Mouse (Mus musculus) forebrain, embryonic 12.5 days (tissue): ENCODE data around the gene Ninj2. TPM values are rescaled to one million over a fixed set of nuclear protein-coding genes. Genes with fewer than 3 reads are reported as not detected.
"Not testable (repeated sequence)": the region's sequence is repeated elsewhere in the genome, so short reads cannot be mapped to it uniquely, and the experiment has no call there.

Source experiments
- ATAC-seq: fragments of 200-750 bp; cut with Nextera tagmentation; 2 replicates; pipeline ENCODE4 v1.8.0; 2017; ENCODE audit warnings: moderate TSS enrichment; ENCODE audit not compliant: low FRiP score
- H3K27ac ChIP-seq: fragments of 300-500 bp; sonication (generic); 2 replicates; pipeline ENCODE4 v1.5.1; 2016; ENCODE audit warnings: mild to moderate bottlenecking
- H3K27me3 ChIP-seq: fragments of 300-500 bp; sonication (generic); 2 replicates; pipeline ENCODE4 v1.6.1; 2016; ENCODE audit warnings: mild to moderate bottlenecking
- H3K36me3 ChIP-seq: fragments of 300-500 bp; sonication (generic); replicated peaks from 2 replicates; pipeline ENCODE4 v1.6.1; 2016; ENCODE audit warnings: mild to moderate bottlenecking
- H3K4me1 ChIP-seq: fragments of 300-500 bp; sonication (generic); 2 replicates; pipeline ENCODE4 v1.6.1; 2016
- H3K4me2 ChIP-seq: fragments of 300-500 bp; sonication (generic); 2 replicates; pipeline ENCODE4 v1.6.1; 2016; ENCODE audit warnings: mild to moderate bottlenecking, moderate library complexity
- H3K4me3 ChIP-seq: fragments of 300-500 bp; sonication (generic); replicated peaks from 2 replicates; pipeline ENCODE4 v1.5.1; 2016; ENCODE audit warnings: mild to moderate bottlenecking
- H3K9ac ChIP-seq: fragments of 300-500 bp; sonication (generic); 2 replicates; pipeline ENCODE4 v1.6.1; 2016; ENCODE audit warnings: mild to moderate bottlenecking
- H3K9me3 ChIP-seq: fragments of 300-500 bp; sonication (generic); 2 replicates; pipeline ENCODE4 v1.6.1; 2016
- WGBS: fragments of 180-500 bp; shearing (Covaris S2); methylation state at CpG from one replicate; pipeline ENCODE4 v1.1.7; 2016; 5-methylcytosine and 5-hydroxymethylcytosine counted together
- polyA plus RNA-seq: library from polyadenylated mRNA; unstranded; fragments of >200 nt; fragmentation: Nextera tagmentation; extraction: Ambion mirVana; gene quantifications from 2 replicates; pipeline ENCODE4 v1.2.1, GENCODE M21; 2016

The Ninj2 gene
- polyA plus RNA-seq, 1 experiment from 2014 or later = not detected

DNA sequence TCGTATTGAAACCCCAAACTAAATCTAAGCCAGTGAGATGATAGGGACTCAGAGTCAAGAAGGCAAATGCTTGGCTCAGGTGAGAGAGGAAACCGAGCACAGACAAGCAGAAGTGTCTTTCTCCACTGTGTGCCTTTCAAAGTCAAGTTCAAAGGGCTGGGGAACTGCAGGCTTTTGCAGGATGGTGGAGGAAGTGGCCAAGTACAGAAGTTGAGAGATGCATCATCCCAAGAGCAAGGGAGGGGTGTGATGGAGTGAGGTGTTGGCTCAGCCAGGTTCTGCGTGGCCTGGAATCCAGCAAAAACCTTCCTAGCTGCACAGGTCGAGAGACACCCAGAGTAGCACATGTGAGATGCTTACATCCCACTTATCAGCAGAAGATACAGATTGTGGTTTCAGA is 11.6 kb upstream of the Ninj2 start:
- Histone ChIP-seq H3K4me3 (no peak overlapping the region), H3K27me3 (no peaks in the 10 kb centered on the region), H3K36me3 (no peaks in the 10 kb centered on the region), H3K9ac (no peak overlapping the region), H3K4me1 (no peaks in the 10 kb centered on the region), H3K4me2 (no peak overlapping the region), H3K9me3 (no peaks in the 10 kb centered on the region), H3K27ac (no peak overlapping the region)
- no peak for ATAC-seq
- 83% methylated on average over 4 of the region's 4 CpGs for WGBS

DNA sequence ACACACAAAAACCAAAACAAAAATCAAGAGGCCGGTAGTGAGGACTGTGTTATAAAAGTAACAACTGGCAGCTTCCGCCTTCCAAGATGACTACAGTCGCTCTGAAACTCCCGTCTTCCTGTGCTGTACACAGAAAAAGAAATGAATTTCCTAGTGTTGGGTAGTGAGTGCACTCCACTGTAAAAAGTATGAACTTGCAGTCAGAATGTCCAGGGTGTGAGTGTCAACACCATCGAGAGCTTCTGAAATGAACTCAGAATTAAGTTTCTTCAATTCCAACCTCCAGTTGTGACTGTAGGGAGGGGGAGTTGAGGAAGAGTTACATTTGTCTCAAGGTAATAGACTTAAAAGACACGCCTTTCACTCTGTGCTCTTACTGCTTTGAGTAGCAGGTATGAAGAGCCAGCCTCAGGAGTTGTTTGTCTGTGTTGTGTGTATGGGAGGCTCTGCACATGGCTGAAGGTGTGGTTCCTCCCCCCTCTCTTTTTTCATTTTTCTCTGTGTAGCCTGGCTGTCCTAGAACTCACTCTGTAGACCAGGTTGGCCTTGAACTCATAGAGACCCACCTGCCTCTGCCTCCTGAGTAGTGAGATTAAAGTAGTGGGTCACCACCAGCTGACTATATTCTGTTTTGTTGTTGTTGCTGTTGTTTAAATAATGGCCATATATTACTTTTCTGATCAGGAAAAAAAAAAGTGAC is 10.7 kb upstream of the Ninj2 start:
- Histone ChIP-seq H3K27ac (no peak overlapping the region), H3K9me3 (no peaks in the 10 kb centered on the region), H3K9ac (no peak overlapping the region), H3K4me3 (no peak overlapping the region), H3K4me1 (no peaks in the 10 kb centered on the region), H3K27me3 (no peaks in the 10 kb centered on the region), H3K4me2 (no peak overlapping the region), H3K36me3 (no peaks in the 10 kb centered on the region)
- WGBS = 91% methylated on average over 6 of the region's 6 CpGs
- no peak for ATAC-seq

DNA sequence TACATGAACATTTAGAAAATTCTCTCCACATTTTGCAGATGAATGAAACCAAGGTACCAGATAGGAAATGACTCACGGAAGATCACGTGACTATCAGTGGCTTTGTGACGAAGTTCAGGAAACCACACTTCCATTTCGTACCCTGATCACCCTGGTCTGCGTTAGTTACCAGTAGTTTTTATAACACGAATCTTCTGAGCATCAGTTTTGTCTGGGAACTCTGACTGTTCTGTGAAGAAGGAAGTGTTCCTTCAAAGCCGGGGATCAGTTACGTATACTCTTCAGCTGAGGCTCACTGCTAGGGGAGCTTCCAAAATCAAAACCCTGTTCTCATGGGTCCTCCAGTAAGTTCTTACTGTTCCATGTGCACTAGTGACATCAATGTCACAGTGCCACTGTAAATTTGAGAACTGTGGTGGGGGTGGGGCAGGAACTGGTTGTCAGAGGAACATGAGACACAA is 10.2 kb upstream of the Ninj2 start:
- Histone ChIP-seq H3K4me3 (no peak overlapping the region), H3K27ac (no peak overlapping the region), H3K9ac (no peak overlapping the region), H3K27me3 (no peaks in the 10 kb centered on the region), H3K4me1 (no peaks in the 10 kb centered on the region), H3K9me3 (no peaks in the 10 kb centered on the region), H3K4me2 (no peak overlapping the region), H3K36me3 (no peaks in the 10 kb centered on the region)
- no peak for ATAC-seq
- 94% methylated on average over 8 of the region's 8 CpGs for WGBS

DNA sequence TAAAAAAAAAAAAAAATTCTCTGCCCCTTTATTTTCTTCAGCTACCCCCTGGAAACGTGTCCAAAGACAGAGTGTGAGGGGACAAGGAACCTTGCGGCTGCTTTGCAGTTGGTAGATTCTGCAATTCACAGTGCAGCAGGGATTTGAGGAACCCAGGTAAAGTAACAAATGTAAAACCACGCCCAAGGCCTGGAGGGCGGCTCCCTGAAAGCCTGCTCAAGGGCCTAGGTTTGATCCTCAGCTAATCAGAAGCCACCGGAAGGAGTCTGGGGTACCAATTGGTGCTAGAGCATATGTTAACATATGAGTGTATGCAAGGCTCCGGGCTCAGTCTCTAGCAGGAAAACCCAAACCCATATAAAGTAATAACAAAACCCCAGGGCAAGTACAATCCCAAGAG is 9.7 kb upstream of the Ninj2 start:
- Histone ChIP-seq H3K4me1 (no peaks in the 10 kb centered on the region), H3K9me3 (no peaks in the 10 kb centered on the region), H3K9ac (no peak overlapping the region), H3K27ac (no peak overlapping the region), H3K27me3 (no peaks in the 10 kb centered on the region), H3K4me3 (no peak overlapping the region), H3K4me2 (no peak overlapping the region), H3K36me3 (no peaks in the 10 kb centered on the region)
- ATAC-seq = no peak
- WGBS = 80% methylated on average over 6 of the region's 6 CpGs

DNA sequence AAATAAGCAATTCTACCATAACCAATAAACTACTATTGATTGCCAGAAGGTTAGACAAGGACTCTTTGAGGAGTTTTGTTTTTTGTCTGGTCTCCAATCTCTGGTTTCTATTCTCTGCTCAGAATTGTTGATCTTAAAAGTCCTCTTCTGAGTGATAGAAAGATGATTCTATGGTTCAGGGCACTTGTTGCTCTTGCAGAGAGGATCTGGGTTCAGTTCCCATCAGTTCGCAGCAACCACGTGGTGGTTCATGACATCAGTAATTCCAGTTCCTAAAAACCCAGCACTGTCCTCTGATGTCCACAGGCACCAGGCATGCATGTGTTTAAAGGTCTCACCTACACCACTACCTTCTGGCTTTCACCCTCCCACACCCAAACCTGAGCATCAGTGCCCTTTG is 8.2 kb upstream of the Ninj2 start:
- Histone ChIP-seq H3K36me3 (no peaks in the 10 kb centered on the region), H3K4me2 (no peak overlapping the region), H3K27ac (no peak overlapping the region), H3K27me3 (no peaks in the 10 kb centered on the region), H3K9ac (no peak overlapping the region), H3K4me3 (no peak overlapping the region), H3K9me3 (no peaks in the 10 kb centered on the region), H3K4me1 (no peaks in the 10 kb centered on the region)
- WGBS = 86% methylated on average over 2 of the region's 2 CpGs
- no peak for ATAC-seq

DNA sequence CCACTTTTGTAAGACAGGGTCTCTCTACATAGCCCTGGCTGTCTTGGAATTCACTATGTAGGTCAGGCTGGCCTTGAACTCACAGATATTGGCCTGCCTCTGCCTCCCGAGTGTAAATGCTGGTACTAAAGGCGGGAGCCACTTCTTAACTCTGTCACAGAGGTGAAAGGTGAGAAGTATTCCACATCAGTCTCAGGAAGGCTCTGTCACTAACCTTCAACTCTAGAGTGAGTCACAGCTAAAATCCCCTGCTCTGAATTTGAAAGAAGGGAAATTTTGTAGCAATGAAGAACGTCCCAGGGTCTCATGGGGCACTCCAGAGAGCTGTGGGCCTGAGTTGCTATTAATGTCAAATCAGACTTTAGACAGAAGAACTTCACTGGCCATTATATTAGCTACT is 7.3 kb upstream of the Ninj2 start:
- Histone ChIP-seq H3K27ac (no peak overlapping the region), H3K4me2 (no peak overlapping the region), H3K36me3 (no peaks in the 10 kb centered on the region), H3K4me3 (no peak overlapping the region), H3K27me3 (no peaks in the 10 kb centered on the region), H3K9ac (no peak overlapping the region), H3K9me3 (no peaks in the 10 kb centered on the region), H3K4me1 (no peaks in the 10 kb centered on the region)
- WGBS = 82% methylated on average over 3 of the region's 3 CpGs
- no peak for ATAC-seq

DNA sequence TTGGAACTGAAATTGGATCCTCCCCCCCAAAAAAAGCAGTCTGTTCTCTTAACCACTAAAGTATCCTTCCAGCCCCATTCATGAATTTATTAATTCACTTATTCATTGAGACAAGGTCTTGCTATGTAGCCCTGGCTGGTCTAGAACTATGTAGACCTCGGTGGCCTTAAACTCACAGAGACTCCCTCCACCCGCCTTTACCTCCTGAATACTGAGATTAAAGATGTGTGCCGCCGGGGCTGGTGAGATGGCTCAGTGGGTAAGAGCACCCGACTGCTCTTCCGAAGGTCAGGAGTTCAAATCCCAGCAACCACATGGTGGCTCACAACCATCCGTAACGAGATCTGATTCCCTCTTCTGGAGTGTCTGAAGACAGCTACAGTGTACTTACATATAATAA is 6.1 kb upstream of the Ninj2 start:
- H3K36me3 ChIP-seq, H3K9ac ChIP-seq, H3K27me3 ChIP-seq, H3K27ac ChIP-seq, H3K4me3 ChIP-seq, H3K4me1 ChIP-seq, ATAC-seq, H3K4me2 ChIP-seq, H3K9me3 ChIP-seq: not testable (repeated sequence)
- WGBS = 94% methylated on average over 8 of the region's 8 CpGs

DNA sequence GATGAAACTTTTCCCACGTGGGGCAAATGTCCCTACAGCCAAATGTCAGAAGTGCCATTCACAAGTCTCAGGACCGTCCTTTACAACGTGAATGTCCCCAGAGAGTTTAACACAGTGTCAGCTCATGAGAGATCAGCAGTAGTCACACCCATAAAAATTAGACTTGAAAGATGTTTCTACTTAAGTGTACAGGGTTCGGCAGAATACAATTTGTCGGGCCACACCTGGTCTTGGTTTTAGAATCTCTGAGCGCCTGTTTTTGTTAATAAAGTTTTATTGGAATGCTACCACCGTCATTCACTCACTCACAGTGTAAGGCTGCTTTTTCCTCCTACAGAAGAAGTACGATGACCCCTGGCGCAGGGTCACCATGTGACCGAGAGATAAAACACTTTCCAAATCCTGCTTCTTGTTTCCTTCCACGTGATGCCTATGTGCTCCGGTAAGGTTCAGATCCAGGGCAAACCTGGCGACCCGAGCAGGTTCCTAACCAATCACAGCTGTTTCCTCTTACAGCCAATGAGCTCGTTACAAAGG is 2.4 kb upstream of the Ninj2 start:
- Histone ChIP-seq H3K4me3 (no peak overlapping the region), H3K4me1 (0 out of 2 replicates have a peak, but pooled peaks cover 8% of the 10 kb centered on the region), H3K9me3 (no peaks in the 10 kb centered on the region), H3K27ac (no peak overlapping the region), H3K36me3 (no peaks in the 10 kb centered on the region), H3K4me2 (no peak overlapping the region), H3K27me3 (no peaks in the 10 kb centered on the region), H3K9ac (no peak overlapping the region)
- no peak for ATAC-seq
- WGBS = 74% methylated on average over 15 of the region's 15 CpGs

DNA sequence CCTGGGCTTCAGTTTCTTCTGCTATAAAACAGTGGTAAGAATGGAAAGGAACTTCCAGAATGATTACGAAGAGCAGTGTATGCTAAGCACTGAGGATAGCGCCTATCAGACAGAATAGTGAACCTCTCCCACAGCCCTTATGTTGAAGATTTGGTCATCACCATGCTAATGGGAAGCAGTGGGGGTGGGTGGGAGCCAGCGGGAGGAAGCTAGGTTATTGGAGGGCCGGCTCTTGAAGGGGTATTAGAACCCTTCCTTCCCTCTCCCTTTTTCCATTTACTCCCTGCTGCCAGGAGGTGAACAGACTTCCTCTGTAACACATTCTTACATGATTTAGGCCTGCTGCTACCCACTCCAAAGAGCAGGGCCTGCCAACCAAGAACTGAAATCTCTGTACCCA is 1.2 kb upstream of the Ninj2 start:
- Histone ChIP-seq H3K4me1 (0 out of 2 replicates have a peak, but pooled peaks cover 8% of the 10 kb centered on the region), H3K9ac (no peak overlapping the region), H3K27me3 (no peaks in the 10 kb centered on the region), H3K27ac (no peak overlapping the region), H3K9me3 (no peaks in the 10 kb centered on the region), H3K36me3 (no peaks in the 10 kb centered on the region), H3K4me2 (no peak overlapping the region), H3K4me3 (no peak overlapping the region)
- 77% methylated on average over 4 of the region's 4 CpGs for WGBS
- no peak for ATAC-seq

DNA sequence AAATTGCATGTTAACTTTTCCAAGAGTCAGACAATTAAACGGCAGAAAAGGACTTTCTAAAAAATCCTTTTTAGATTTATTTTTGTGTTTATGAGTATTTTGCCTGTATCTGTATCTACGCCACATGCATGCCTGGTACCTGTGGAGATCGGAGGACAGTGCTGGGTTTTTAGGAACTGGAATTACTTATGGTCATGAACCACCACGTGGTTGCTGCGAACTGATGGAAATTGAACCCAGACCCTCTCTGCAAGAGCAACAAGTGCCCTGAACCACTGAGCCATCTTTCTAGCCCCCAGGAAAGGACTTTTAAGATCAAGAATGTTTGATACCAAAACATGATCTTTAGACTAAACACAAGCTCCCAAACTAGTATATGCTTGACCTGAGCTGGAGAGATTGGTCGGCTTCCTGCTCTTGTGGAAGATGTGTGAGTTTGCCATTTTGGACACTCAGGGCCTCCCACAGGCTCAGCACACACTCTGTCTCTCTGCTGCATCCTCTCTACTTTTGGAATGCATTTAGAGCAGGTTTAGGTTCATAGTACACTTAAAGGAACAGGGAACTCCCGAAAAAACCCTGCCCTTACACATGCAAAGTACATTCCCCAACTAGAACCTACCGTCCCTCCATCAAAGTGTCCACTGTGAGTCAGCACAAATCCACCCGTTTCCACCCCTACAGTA is 1.1 kb downstream of the Ninj2 start:
- Histone ChIP-seq H3K9ac (no peak overlapping the region), H3K27me3 (no peaks in the 10 kb centered on the region), H3K27ac (no peak overlapping the region), H3K4me2 (no peak overlapping the region), H3K4me1 (0 out of 2 replicates have a peak, but pooled peaks cover 8% of the 10 kb centered on the region), H3K4me3 (no peak overlapping the region), H3K9me3 (no peaks in the 10 kb centered on the region), H3K36me3 (no peaks in the 10 kb centered on the region)
- 85% methylated on average over 9 of the region's 9 CpGs for WGBS
- no peak for ATAC-seq

DNA sequence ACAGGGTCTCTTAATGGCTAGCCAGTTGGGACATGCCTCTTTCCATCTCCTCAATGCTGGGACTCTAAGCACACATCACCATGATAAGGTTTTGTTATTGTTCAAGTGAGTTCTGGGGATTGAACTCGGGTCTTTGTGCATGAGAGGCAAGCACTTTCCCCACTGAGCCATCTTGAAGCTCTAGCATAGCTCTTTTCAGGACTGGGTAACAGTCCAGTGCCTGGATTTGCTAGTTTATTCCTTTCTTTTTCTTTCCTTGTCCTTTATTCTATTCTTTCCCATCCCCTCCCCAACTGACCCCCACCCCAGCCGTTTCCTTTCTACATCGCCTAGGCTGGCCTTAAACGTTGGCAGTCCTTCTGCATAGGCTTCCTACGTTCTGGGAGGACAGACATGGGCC is 1.9 kb downstream of the Ninj2 start:
- ATAC-seq = no peak
- WGBS = 86% methylated on average over 5 of the region's 5 CpGs
- Histone ChIP-seq H3K27ac (no peak overlapping the region), H3K27me3 (no peaks in the 10 kb centered on the region), H3K4me1 (0 out of 2 replicates have a peak, but pooled peaks cover 8% of the 10 kb centered on the region), H3K4me3 (no peak overlapping the region), H3K4me2 (no peak overlapping the region), H3K9ac (no peak overlapping the region), H3K9me3 (no peaks in the 10 kb centered on the region), H3K36me3 (no peaks in the 10 kb centered on the region)

DNA sequence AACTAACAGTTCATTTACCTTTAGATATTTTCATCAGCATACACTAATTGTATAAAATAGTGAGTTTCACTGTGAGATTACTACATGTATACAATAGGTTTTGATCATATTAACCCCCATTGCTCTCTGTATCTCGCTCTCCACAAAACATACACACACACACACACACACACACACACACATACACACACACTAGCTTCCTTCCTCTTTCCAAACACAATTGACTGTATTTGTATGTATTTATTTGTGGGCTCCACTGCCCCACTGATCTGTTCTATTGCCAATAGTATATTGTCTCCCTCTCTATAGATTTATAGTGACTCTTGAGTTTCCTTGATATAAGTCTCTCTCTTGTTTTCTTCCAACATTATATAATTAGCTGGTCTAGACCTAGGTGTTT is 2.4 kb downstream of the Ninj2 start:
- no peak overlapping the region for H3K4me3 ChIP-seq
- 100% methylated on average over 1 of the region's 1 CpGs for WGBS
- 0 out of 2 replicates have a peak, but pooled peaks cover 8% of the 10 kb centered on the region for H3K4me1 ChIP-seq
- no peaks in the 10 kb centered on the region for H3K36me3 ChIP-seq
- no peaks in the 10 kb centered on the region for H3K27me3 ChIP-seq
- H3K9ac ChIP-seq = no peak overlapping the region
- H3K9me3 ChIP-seq = no peaks in the 10 kb centered on the region
- H3K27ac ChIP-seq = no peak overlapping the region
- no peak for ATAC-seq
- no peak overlapping the region for H3K4me2 ChIP-seq

DNA sequence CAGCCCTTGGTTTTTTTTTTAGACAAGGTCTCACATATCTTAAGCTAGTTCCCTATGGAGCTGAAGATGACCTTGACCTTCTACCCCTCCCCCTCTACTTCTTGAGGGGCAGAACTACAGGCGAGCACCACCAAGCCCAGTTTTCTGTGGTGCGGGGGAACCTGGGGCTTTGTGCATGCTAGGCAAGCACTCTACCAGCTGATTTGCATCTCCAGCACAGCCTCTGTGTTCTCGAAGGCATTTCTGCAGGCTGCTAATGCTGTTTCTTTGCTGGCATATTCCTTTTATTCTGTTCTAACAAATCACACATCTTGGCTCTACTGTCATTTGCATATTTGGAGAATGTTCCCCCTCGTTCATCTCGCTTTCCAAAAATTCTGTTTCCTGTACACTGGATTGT is 6.2 kb downstream of the Ninj2 start:
- H3K36me3 ChIP-seq = no peaks in the 10 kb centered on the region
- no peaks in the 10 kb centered on the region for H3K4me1 ChIP-seq
- 80% methylated on average over 5 of the region's 5 CpGs for WGBS
- no peaks in the 10 kb centered on the region for H3K27me3 ChIP-seq
- no peaks in the 10 kb centered on the region for H3K9me3 ChIP-seq
- no peak for ATAC-seq
- no peak overlapping the region for H3K4me3 ChIP-seq
- no peak overlapping the region for H3K4me2 ChIP-seq
- no peak overlapping the region for H3K27ac ChIP-seq
- no peak overlapping the region for H3K9ac ChIP-seq
